Mouse (Mus musculus): ENCODE data around the gene Mov10l1. TPM values are rescaled to one million over a fixed set of nuclear protein-coding genes. Genes with fewer than 3 reads are reported as not detected.
A peak's percentile ranks its signal among the peaks of the same experiment; 100 is the strongest.

The Mov10l1 gene
- polyA plus RNA-seq (2015; fragmentation: Nextera tagmentation; extraction: Ambion mirVana): not detected in 2 replicates

DNA sequence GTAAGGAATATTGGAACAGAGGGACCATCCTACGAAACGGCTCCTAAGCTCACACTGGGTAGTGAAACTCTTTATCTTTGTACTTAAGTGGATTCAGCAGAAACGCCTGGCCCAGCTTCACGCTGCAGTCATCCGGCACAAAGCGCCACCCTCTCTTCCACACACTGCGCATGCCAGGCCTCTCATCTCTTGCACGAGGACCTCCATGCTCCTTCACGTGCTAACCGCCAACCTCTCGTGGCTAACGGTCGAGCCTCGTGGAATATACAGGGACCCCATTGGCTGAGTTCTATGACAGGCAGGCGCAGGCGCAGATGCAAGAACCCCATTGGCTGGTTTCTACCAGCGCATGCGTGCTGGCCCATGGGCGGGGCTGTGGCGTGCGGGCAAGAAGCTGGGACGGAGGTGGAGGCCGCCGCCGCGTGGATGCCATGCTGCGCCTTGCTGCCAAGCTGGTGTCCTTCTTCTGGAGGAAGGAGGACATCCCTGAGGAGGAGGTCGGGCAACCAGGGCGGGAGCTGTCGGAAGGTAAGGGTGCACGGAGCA is at the start of gene Mov10l1:
Gene Mov10l1 (plus strand): TSS at position 376 of the 546 bp plus-strand sequence.
- Histone ChIP-seq H3K9me3 (replicated peaks; ENCODE audit: control insufficient read depth, low read length) (no peaks in the 10 kb centered on the region), H3K36me3 (ENCODE audit: control insufficient read depth, insufficient read depth, low read length) (no peaks in the 10 kb centered on the region), H3K4me2 (ENCODE audit: low read depth, low read length) (no peak within 1 kb of the TSS), H3K27me3 (ENCODE audit: control insufficient read depth, insufficient read depth, low read length) (no peaks in the 10 kb centered on the region), H3K9ac (ENCODE audit: low read length) (no peak within 1 kb of the TSS), H3K4me1 (ENCODE audit: control insufficient read depth, insufficient read depth, low read length) (no peaks in the 10 kb centered on the region), H3K27ac (ENCODE audit: low read length) (no peak within 1 kb of the TSS), H3K4me3 (replicated peaks; ENCODE audit: low read length) (no peak within 1 kb of the TSS)
- 92% methylated on average over 31 of the region's 31 CpGs for WGBS
- ATAC-seq (ENCODE audit: insufficient read depth, low FRiP score): no peak

DNA sequence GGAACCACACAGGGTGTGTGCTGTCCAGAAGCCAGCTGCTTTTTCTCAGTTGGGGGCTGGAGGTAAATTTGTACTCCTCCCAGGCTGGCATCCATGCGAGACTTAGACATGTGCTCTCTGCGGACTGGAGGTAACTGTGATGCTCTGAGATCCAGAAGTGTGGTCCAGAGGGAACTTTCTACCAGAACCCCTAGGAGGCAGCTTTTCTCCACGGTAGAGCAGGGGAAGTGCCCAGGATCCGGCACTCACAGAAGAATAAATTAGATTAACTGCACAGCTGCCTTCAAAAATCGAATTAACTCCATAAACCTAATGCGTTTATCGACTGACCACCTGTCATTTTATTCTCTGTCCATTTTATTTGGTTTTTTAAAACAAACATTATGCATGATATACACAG is 48.6 kb upstream of the Mov10l1 start:
- 54% methylated on average over 7 of the region's 7 CpGs for WGBS

DNA sequence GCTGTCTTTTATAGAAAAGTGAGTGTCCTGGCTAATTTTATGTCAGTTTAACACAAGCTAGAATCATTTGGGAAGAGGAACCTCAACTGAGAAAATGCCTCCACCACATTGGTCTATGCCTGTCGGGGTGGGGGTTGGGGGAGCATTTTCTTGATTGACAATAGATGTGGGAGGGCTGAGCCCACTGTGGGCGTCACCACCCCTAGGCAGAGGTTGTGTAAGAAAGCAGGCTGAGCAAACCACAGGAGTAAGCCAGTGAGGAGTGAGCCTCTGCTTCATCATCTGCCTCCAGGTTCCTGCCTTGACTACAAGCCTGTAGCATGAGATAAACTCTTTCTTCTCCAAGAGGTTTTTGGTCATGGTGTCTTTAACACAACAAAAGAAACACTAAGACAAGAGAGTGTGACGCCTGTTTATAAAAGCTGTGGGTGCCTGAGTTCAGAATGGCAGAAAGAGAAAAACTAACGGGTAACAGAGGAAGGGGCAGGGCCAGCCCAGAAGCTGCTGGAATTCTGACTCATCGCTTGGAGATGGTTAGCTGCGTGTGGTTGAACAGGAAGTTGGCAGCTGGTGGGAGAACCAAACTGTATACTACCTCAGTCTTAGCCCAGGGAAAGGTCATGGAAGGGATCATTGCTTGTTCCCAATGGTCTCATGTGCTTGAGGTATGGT is 46.0 kb upstream of the Mov10l1 start:
- Histone ChIP-seq H3K9ac (ENCODE audit: low read length) (no peak overlapping the region), H3K27me3 (ENCODE audit: control insufficient read depth, insufficient read depth, low read length) (no peaks in the 10 kb centered on the region), H3K4me2 (ENCODE audit: low read depth, low read length) (no peak overlapping the region), H3K4me1 (ENCODE audit: control insufficient read depth, insufficient read depth, low read length) (no peaks in the 10 kb centered on the region), H3K36me3 (ENCODE audit: control insufficient read depth, insufficient read depth, low read length) (no peaks in the 10 kb centered on the region), H3K9me3 (replicated peaks; ENCODE audit: control insufficient read depth, low read length) (no peaks in the 10 kb centered on the region), H3K4me3 (replicated peaks; ENCODE audit: low read length) (no peak overlapping the region), H3K27ac (ENCODE audit: low read length) (no peak overlapping the region)
- 53% methylated on average over 6 of the region's 6 CpGs for WGBS
- ATAC-seq (ENCODE audit: insufficient read depth, low FRiP score): no peak

More for the DNA sequence above, 48.6 kb upstream of the Mov10l1 start:
- Histone ChIP-seq H3K36me3 (ENCODE audit: control insufficient read depth, insufficient read depth, low read length) (no peaks in the 10 kb centered on the region), H3K9ac (ENCODE audit: low read length) (no peak overlapping the region), H3K27me3 (ENCODE audit: control insufficient read depth, insufficient read depth, low read length) (no peaks in the 10 kb centered on the region), H3K9me3 (replicated peaks; ENCODE audit: control insufficient read depth, low read length) (no peaks in the 10 kb centered on the region), H3K4me1 (ENCODE audit: control insufficient read depth, insufficient read depth, low read length) (no peaks in the 10 kb centered on the region), H3K4me2 (ENCODE audit: low read depth, low read length) (no peak overlapping the region), H3K4me3 (replicated peaks; ENCODE audit: low read length) (no peak overlapping the region), H3K27ac (ENCODE audit: low read length) (no peak overlapping the region)
- ATAC-seq (ENCODE audit: insufficient read depth, low FRiP score): 0 out of 2 replicates have a peak, but pooled peaks have one; percentile 53

DNA sequence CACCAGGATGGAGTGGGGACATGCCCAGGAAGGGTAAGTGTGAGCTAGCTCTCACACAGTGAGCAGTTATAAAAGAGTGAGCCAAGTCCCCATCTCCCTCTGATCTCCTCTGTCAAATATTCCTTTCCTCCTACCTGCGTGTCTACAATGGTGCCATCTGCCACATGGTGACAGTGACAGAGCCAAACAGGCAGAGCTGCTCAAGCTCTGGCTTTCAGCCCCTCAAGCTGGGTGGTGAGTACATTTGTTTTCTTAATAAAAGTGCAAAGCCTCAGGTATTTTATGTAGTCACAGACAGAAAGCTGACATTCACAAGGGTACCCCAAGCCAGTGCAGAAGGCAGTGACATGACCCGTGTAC is 45.4 kb upstream of the Mov10l1 start:
- Histone ChIP-seq H3K4me3 (replicated peaks; ENCODE audit: low read length) (no peak overlapping the region), H3K4me2 (ENCODE audit: low read depth, low read length) (no peak overlapping the region), H3K36me3 (ENCODE audit: control insufficient read depth, insufficient read depth, low read length) (no peaks in the 10 kb centered on the region), H3K27ac (ENCODE audit: low read length) (no peak overlapping the region), H3K9me3 (replicated peaks; ENCODE audit: control insufficient read depth, low read length) (no peaks in the 10 kb centered on the region), H3K4me1 (ENCODE audit: control insufficient read depth, insufficient read depth, low read length) (no peaks in the 10 kb centered on the region), H3K9ac (ENCODE audit: low read length) (no peak overlapping the region), H3K27me3 (ENCODE audit: control insufficient read depth, insufficient read depth, low read length) (no peaks in the 10 kb centered on the region)
- 77% methylated on average over 2 of the region's 2 CpGs for WGBS
- no peak for ATAC-seq (ENCODE audit: insufficient read depth, low FRiP score)

DNA sequence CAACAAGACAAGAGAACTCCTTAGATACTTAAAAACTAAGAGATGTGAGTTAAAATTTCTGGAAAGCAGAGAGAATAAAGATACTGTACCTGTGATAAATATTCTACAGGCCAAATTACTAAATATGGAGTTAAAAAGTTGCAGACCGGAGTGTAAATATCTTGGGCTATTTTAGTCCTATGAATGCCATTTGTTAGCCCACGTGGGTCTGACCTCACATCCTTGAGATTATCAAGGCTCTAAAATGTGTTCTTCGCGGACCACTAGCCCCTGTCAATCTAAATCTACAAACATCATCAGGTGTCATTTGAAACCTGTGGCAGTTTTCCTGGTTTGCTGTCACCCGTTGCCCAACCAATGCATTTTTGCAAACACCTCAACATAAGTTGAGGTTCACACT is 39.9 kb upstream of the Mov10l1 start:
- Histone ChIP-seq H3K4me2 (ENCODE audit: low read depth, low read length) (no peak overlapping the region), H3K9me3 (replicated peaks; ENCODE audit: control insufficient read depth, low read length) (no peaks in the 10 kb centered on the region)
- no peak for ATAC-seq (ENCODE audit: insufficient read depth, low FRiP score)

DNA sequence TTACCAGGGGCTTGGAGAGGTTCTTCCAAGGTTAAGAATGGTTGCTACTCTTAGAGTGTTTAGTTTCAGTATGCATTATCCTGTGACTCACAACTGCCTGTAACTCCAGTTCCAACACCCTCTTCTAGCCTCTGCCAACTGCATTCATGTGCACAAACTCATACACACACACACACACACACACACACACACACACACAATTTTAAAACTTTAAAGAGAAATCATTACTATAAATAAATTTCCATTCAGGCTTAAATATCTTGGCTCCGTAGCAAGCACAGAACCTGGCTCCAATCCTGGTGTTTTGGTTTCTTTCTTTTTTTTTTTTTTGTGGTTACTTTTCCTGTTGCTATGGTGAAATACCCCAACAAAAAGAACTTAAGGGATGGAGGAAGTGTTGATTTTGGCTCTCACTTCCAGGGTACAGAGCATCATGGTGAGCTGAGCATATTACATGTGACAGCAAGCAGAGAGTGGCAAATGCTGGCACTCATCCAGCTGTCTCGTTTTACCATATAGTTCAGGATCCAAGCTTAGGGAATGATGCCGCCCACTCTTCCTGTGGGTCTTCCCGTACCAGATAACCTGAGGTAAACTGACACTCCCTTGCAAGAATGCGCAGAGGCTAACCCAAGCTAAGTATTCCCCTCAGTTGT is 38.7 kb upstream of the Mov10l1 start:
- Histone ChIP-seq H3K9ac (ENCODE audit: low read length) (no peak overlapping the region), H3K27ac (ENCODE audit: low read length) (no peak overlapping the region), H3K4me2 (ENCODE audit: low read depth, low read length) (no peak overlapping the region), H3K4me3 (replicated peaks; ENCODE audit: low read length) (no peak overlapping the region), H3K4me1 (ENCODE audit: control insufficient read depth, insufficient read depth, low read length) (no peaks in the 10 kb centered on the region), H3K36me3 (ENCODE audit: control insufficient read depth, insufficient read depth, low read length) (no peaks in the 10 kb centered on the region), H3K9me3 (replicated peaks; ENCODE audit: control insufficient read depth, low read length) (no peaks in the 10 kb centered on the region), H3K27me3 (ENCODE audit: control insufficient read depth, insufficient read depth, low read length) (no peaks in the 10 kb centered on the region; the same call in 1 of the 2 replicates)
- ATAC-seq (ENCODE audit: insufficient read depth, low FRiP score): no peak
- WGBS: 74% methylated on average over 5 of the region's 5 CpGs

More for the DNA sequence above, 39.9 kb upstream of the Mov10l1 start:
- H3K27ac ChIP-seq (ENCODE audit: low read length): no peak overlapping the region
- 67% methylated on average over 5 of the region's 5 CpGs for WGBS
- H3K4me1 ChIP-seq (ENCODE audit: control insufficient read depth, insufficient read depth, low read length): no peaks in the 10 kb centered on the region
- H3K4me3 ChIP-seq (replicated peaks; ENCODE audit: low read length): no peak overlapping the region
- H3K27me3 ChIP-seq (ENCODE audit: control insufficient read depth, insufficient read depth, low read length): no peaks in the 10 kb centered on the region
- H3K36me3 ChIP-seq (ENCODE audit: control insufficient read depth, insufficient read depth, low read length): no peaks in the 10 kb centered on the region
- no peak overlapping the region for H3K9ac ChIP-seq (ENCODE audit: low read length)

DNA sequence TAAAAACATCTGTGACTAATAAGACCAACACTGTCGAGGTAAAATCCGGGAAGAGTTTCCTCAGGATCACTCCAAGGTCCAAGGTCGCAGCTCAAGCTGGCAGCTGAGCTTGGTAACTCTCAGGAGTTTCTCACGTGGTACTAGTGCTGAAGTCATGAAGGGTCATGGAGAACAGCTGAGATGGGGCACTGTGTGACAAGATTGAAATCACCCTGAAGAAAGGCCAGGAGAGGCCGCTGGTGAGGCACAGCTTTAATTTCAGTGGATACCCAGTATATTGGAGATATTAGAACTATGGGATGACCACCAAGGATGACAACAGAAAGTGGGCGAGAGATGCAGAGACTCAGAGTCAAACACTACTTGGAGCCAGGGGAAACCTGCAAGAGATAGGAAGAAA is 35.9 kb upstream of the Mov10l1 start:
- no peaks in the 10 kb centered on the region for H3K4me1 ChIP-seq (ENCODE audit: control insufficient read depth, insufficient read depth, low read length)
- no peaks in the 10 kb centered on the region for H3K36me3 ChIP-seq (ENCODE audit: control insufficient read depth, insufficient read depth, low read length)
- no peak for ATAC-seq (ENCODE audit: insufficient read depth, low FRiP score)
- no peak overlapping the region for H3K27ac ChIP-seq (ENCODE audit: low read length)
- no peaks in the 10 kb centered on the region for H3K9me3 ChIP-seq (replicated peaks; ENCODE audit: control insufficient read depth, low read length)
- H3K27me3 ChIP-seq (ENCODE audit: control insufficient read depth, insufficient read depth, low read length): no peaks in the 10 kb centered on the region; the same call in 1 of the 2 replicates
- no peak overlapping the region for H3K4me2 ChIP-seq (ENCODE audit: low read depth, low read length)
- H3K9ac ChIP-seq (ENCODE audit: low read length): no peak overlapping the region
- 45% methylated on average over 6 of the region's 6 CpGs for WGBS
- H3K4me3 ChIP-seq (replicated peaks; ENCODE audit: low read length): no peak overlapping the region

DNA sequence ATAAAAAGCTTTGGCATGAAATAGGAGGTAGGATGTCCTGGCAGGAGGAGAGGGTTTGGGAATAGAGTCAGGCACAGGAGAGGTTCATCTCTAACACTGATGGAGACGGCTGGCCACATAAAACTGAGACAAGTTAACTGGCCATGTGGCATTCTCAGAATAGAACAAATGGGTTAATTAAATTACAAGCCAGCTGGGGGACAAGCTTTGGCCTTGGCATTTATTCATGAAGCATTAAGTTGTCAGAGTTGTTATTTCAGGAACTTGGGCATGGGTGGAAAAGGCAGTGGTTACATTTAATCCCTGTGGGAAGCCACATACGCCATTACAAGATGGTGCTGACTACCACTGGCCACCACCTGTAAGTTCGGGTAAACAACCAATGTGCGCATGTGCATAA is 31.5 kb upstream of the Mov10l1 start:
- Histone ChIP-seq H3K9ac (ENCODE audit: low read length) (no peak overlapping the region), H3K4me3 (replicated peaks; ENCODE audit: low read length) (no peak overlapping the region), H3K27ac (ENCODE audit: low read length) (no peak overlapping the region), H3K27me3 (ENCODE audit: control insufficient read depth, insufficient read depth, low read length) (peaks cover 13% of the 10 kb centered on the region), H3K36me3 (ENCODE audit: control insufficient read depth, insufficient read depth, low read length) (no peaks in the 10 kb centered on the region), H3K9me3 (replicated peaks; ENCODE audit: control insufficient read depth, low read length) (no peaks in the 10 kb centered on the region), H3K4me1 (ENCODE audit: control insufficient read depth, insufficient read depth, low read length) (peaks cover 6% of the 10 kb centered on the region; the same call in 1 of the 2 replicates), H3K4me2 (ENCODE audit: low read depth, low read length) (no peak overlapping the region)
- 72% methylated on average over 4 of the region's 4 CpGs for WGBS
- no peak for ATAC-seq (ENCODE audit: insufficient read depth, low FRiP score)

DNA sequence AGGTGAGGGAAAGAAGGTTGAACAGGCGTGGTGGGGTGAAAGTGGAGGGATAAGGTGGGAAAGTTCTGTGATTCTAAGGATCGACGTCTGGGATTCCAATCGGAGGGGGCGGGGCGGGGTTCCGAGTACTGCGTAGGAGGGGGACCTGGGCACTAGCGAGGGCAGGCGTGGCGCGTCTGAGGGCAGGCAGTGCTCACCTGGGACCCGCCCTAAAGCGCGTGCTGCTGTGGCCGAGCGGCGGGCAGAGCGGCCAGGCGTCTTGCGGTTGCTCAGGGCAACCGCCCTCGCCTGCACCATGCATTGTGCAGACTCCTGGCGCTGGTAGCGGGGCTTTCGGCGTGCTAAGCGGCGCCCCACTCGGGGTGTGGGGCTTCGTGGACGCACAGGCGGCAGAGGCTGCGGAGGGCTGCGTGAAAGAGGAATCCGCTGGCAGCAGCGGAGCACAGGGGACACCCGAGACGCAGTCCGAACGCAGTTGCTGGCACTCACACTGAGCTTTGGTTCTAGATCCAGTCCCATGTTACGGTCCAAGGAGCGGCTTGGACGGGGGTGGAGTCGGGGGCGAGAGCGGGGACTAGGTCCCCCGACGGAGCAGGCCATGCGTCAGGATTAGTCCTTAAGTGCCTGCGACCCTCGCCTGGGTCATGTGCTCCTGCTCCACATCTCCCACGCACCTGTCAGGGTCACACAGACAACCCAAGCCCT is 28.2 kb upstream of the Mov10l1 start, which contains the start of gene Ttll8:
Gene Ttll8 (minus strand): TSS at position 51 of the 705 bp plus-strand sequence.
- Histone ChIP-seq H3K9ac (ENCODE audit: low read length) (peak within 1 kb of the TSS; percentile 54), H3K36me3 (ENCODE audit: control insufficient read depth, insufficient read depth, low read length) (no peaks in the 10 kb centered on the region), H3K4me1 (ENCODE audit: control insufficient read depth, insufficient read depth, low read length) (peaks cover 6% of the 10 kb centered on the region; the same call in 1 of the 2 replicates), H3K4me2 (ENCODE audit: low read depth, low read length) (peak within 1 kb of the TSS; percentile 65), H3K27me3 (ENCODE audit: control insufficient read depth, insufficient read depth, low read length) (peaks cover 13% of the 10 kb centered on the region; the same call in 1 of the 2 replicates), H3K4me3 (replicated peaks; ENCODE audit: low read length) (peak within 1 kb of the TSS; percentile 37), H3K27ac (ENCODE audit: low read length) (no peak within 1 kb of the TSS), H3K9me3 (replicated peaks; ENCODE audit: control insufficient read depth, low read length) (no peaks in the 10 kb centered on the region)
- ATAC-seq (ENCODE audit: insufficient read depth, low FRiP score): peak; percentile 84
- 3% methylated on average over 53 of the region's 53 CpGs for WGBS
